Mouse (Mus musculus) forebrain, postnatal 0 days (tissue): ENCODE measurements around the gene Mdm4. TPM values are rescaled to one million over a fixed set of nuclear protein-coding genes. Genes with fewer than 3 reads are reported as not detected.

Experiments
- ATAC-seq: fragments of 200-750 bp; cut with Nextera tagmentation; 2 replicates; pipeline ENCODE4 v1.8.0; 2017; ENCODE audit warnings: mild to moderate bottlenecking, moderate library complexity
- DNase-seq: peaks from one replicate; pipeline ENCODE4 v3.0.0-alpha.2; 2015
- H3K27ac ChIP-seq: fragments of 300-500 bp; sonication (generic); 2 replicates; pipeline ENCODE4 v1.5.1; 2014; ENCODE audit warnings: low read depth, mild to moderate bottlenecking, antibody characterized with exemption, low read length, moderate library complexity, mixed read lengths
- H3K27me3 ChIP-seq: fragments of 300-500 bp; sonication (generic); 2 replicates; pipeline ENCODE4 v1.6.1; 2014; ENCODE audit warnings: mild to moderate bottlenecking, low read length, mixed read lengths; ENCODE audit not compliant: insufficient read depth
- H3K36me3 ChIP-seq: fragments of 300-500 bp; sonication (generic); 2 replicates; pipeline ENCODE4 v1.6.1; 2014; ENCODE audit warnings: mild to moderate bottlenecking, moderate library complexity; ENCODE audit not compliant: insufficient read depth
- H3K4me1 ChIP-seq: fragments of 300-500 bp; sonication (generic); 2 replicates; pipeline ENCODE4 v1.6.1; 2014; ENCODE audit warnings: antibody characterized with exemption; ENCODE audit not compliant: insufficient read depth
- H3K4me2 ChIP-seq: fragments of 300-500 bp; sonication (generic); 2 replicates; pipeline ENCODE4 v1.6.1; 2014; ENCODE audit warnings: low read depth, mild to moderate bottlenecking, moderate library complexity
- H3K4me3 ChIP-seq: fragments of 300-500 bp; sonication (generic); 2 replicates; pipeline ENCODE4 v1.5.1; 2014; ENCODE audit warnings: low read depth, low read length, mixed read lengths
- H3K9ac ChIP-seq: fragments of 300-500 bp; sonication (generic); 2 replicates; pipeline ENCODE4 v1.6.1; 2014; ENCODE audit warnings: mild to moderate bottlenecking
- H3K9me3 ChIP-seq: fragments of 300-500 bp; sonication (generic); 2 replicates; pipeline ENCODE4 v1.6.1; 2016; ENCODE audit warnings: low read length
- CTCF ChIP-seq: sonication (generic); IDR thresholded peaks from 2 replicates; pipeline ENCODE4 v1.5.1; 2016; ENCODE audit warnings: antibody characterized with exemption, control low read depth, low read depth
- WGBS: fragments of 180-500 bp; shearing (Covaris S2); extraction: QIAGEN DNeasy Blood & Tissue Kit; methylation state at CpG from one replicate; pipeline ENCODE4 v1.1.7; 2014; 5-methylcytosine and 5-hydroxymethylcytosine counted together
- polyA plus RNA-seq: library from polyadenylated mRNA; unstranded; fragments of >200 nt; fragmentation: Nextera tagmentation; extraction: Ambion mirVana; gene quantifications from 2 replicates; pipeline ENCODE4 v1.2.1, GENCODE M21; 2015
- total RNA-seq: library from RNA; depleted of rRNA; stranded (reverse); fragments of >200 nt; gene quantifications from 2 replicates; pipeline ENCODE4 v1.2.3, GENCODE M21; 2014

Mdm4 gene
- total and polyA plus RNA-seq, 2 experiments from 2014 or later: 27.4 to 74.8 TPM

GRCm38 (mm10) chr1:132945826-132946225 lies 84.5 kb downstream of the Mdm4 start:
- ATAC-seq (peak; percentile 48; the same call in 1 of the 2 replicates), DNase-seq (no peak)
- TF ChIP-seq CTCF: no peak
- Histone ChIP-seq H3K9me3 (no peaks in the 10 kb centered on the region), H3K27ac (no peak overlapping the region), H3K4me3 (no peak overlapping the region), H3K27me3 (no peaks in the 10 kb centered on the region), H3K9ac (no peak overlapping the region), H3K36me3 (peaks cover 4% of the 10 kb centered on the region; the same call in 1 of the 2 replicates), H3K4me2 (no peak overlapping the region), H3K4me1 (no peaks in the 10 kb centered on the region)
- 60% methylated on average over 8 of the region's 8 CpGs for WGBS

- H3K27ac ChIP-seq: no peak overlapping the region
- TF ChIP-seq CTCF: peak; percentile 16
- H3K4me1 ChIP-seq: no peaks in the 10 kb centered on the region
- H3K36me3 ChIP-seq: peaks cover 42% of the 10 kb centered on the region
- no peak overlapping the region for H3K9ac ChIP-seq
- no peaks in the 10 kb centered on the region for H3K9me3 ChIP-seq
- no peak overlapping the region for H3K4me2 ChIP-seq
- WGBS: 70% methylated on average over 8 of the region's 8 CpGs
- peak; percentile 35 for DNase-seq
- no peak overlapping the region for H3K4me3 ChIP-seq
- H3K27me3 ChIP-seq: no peaks in the 10 kb centered on the region
- peak; percentile 55 for ATAC-seq
Measured at GRCm38 (mm10) chr1:132938975-132939374, 91.4 kb downstream of the Mdm4 start.

- Histone ChIP-seq H3K4me2 (no peak overlapping the region), H3K4me3 (no peak overlapping the region), H3K36me3 (peaks cover 42% of the 10 kb centered on the region), H3K9me3 (no peaks in the 10 kb centered on the region), H3K27ac (no peak overlapping the region), H3K4me1 (no peaks in the 10 kb centered on the region), H3K9ac (no peak overlapping the region), H3K27me3 (no peaks in the 10 kb centered on the region)
- WGBS: 88% methylated on average over 26 of the region's 26 CpGs
- DNase-seq (no peak), ATAC-seq (no peak)
- no peak for TF ChIP-seq CTCF
Measured at GRCm38 (mm10) chr1:132937296-132938030, 92.9 kb downstream of the Mdm4 start.

GRCm38 (mm10) chr1:132934856-132935255 lies 95.5 kb downstream of the Mdm4 start:
- H3K4me2 ChIP-seq: no peak overlapping the region
- WGBS: 27% methylated on average over 7 of the region's 7 CpGs
- H3K27ac ChIP-seq: no peak overlapping the region
- no peaks in the 10 kb centered on the region for H3K9me3 ChIP-seq
- H3K27me3 ChIP-seq: no peaks in the 10 kb centered on the region
- DNase-seq (peak; percentile 67), ATAC-seq (peak; percentile 88)
- no peaks in the 10 kb centered on the region for H3K4me1 ChIP-seq
- no peak overlapping the region for H3K4me3 ChIP-seq
- peaks cover 29% of the 10 kb centered on the region for H3K36me3 ChIP-seq
- H3K9ac ChIP-seq: no peak overlapping the region
- TF ChIP-seq CTCF: peak; percentile 66

- Histone ChIP-seq H3K9me3 (no peaks in the 10 kb centered on the region), H3K36me3 (peaks cover 6% of the 10 kb centered on the region; the same call in 1 of the 2 replicates), H3K4me1 (no peaks in the 10 kb centered on the region), H3K27me3 (no peaks in the 10 kb centered on the region), H3K27ac (no peak overlapping the region), H3K4me3 (no peak overlapping the region), H3K9ac (no peak overlapping the region), H3K4me2 (no peak overlapping the region)
- WGBS: 71% methylated on average over 2 of the region's 2 CpGs
- ATAC-seq (no peak), DNase-seq (no peak)
- no peak for TF ChIP-seq CTCF
Measured at GRCm38 (mm10) chr1:132932421-132932820, 97.9 kb downstream of the Mdm4 start.

GRCm38 (mm10) chr1:132930291-132930690 lies 100.1 kb downstream of the Mdm4 start:
- DNase-seq (peak; percentile 14), ATAC-seq (no peak)
- 38% methylated on average over 4 of the region's 4 CpGs for WGBS
- Histone ChIP-seq H3K9me3 (no peaks in the 10 kb centered on the region), H3K9ac (no peak overlapping the region), H3K27me3 (no peaks in the 10 kb centered on the region), H3K4me2 (no peak overlapping the region), H3K4me1 (no peaks in the 10 kb centered on the region), H3K27ac (no peak overlapping the region), H3K4me3 (no peak overlapping the region), H3K36me3 (0 out of 2 replicates have a peak, but pooled peaks cover 6% of the 10 kb centered on the region)
- no peak for TF ChIP-seq CTCF

- no peak for TF ChIP-seq CTCF
- Histone ChIP-seq H3K27ac (no peak overlapping the region), H3K4me1 (no peaks in the 10 kb centered on the region), H3K9me3 (no peaks in the 10 kb centered on the region), H3K27me3 (no peaks in the 10 kb centered on the region), H3K9ac (no peak overlapping the region), H3K4me2 (no peak overlapping the region), H3K4me3 (no peak overlapping the region), H3K36me3 (0 out of 2 replicates have a peak, but pooled peaks cover 7% of the 10 kb centered on the region)
- 60% methylated on average over 3 of the region's 3 CpGs for WGBS
- DNase-seq (no peak), ATAC-seq (no peak)
Measured at GRCm38 (mm10) chr1:132928907-132929250, 101.5 kb downstream of the Mdm4 start.
